Mouse (Mus musculus): ENCODE measurements at regions not wholly inside any gene's neighbourhood (a gene's known extent, or its start where the extent isn't known, plus 50 kb on each side); places are given as distances from the start of the nearest gene placed in this dataset.

DNA sequence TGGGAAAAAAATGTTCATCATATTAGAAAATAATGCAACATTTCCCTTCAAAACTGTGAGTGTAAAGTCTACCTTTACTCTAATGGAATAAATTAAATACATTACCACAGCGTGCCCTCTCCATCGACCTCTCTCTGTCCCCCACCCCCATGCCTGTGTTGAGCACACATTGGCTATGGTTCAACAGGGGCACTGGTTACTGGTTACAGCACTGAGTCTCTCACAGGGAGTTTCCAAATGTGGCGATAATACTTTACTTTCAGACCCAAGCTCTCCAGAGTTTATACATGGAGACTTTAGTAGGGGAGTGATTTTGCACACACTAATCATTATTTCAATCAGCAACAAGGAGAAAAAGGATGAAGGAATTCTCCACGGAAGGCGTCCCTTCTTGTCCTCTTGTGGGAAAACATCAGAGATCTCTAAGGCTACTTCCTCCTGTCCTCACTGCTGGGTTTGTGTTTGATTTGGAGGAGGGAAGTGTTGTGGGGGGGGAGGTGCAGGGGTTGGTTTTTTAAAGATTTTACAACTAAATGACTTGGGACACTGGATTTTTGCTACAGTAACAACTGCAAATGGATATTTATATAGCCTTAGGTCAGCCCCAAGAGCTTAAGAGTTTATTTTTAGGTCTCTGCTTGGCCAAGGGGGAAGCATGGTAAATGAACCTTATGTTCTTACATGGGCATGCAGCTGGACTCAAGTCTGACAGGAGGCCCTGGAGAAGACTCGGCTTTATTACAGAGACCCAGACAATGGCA, 85.6 kb upstream of the 4933415F23Rik start:
- Histone ChIP-seq H3K9ac (replicated peaks; ENCODE audit: low read length) (no peak overlapping the region), H3K27ac (ENCODE audit: low read length) (peak overlapping the region; percentile 82), H3K4me1 (ENCODE audit: insufficient read depth, low read length) (peaks cover 11% of the 10 kb centered on the region; the same call in 1 of the 2 replicates), H3K27me3 (ENCODE audit: insufficient read depth, low read length) (no peaks in the 10 kb centered on the region), H3K36me3 (ENCODE audit: insufficient read depth, low read length) (no peaks in the 10 kb centered on the region), H3K9me3 (ENCODE audit: low read length) (no peaks in the 10 kb centered on the region), H3K4me2 (replicated peaks; ENCODE audit: low read depth, low read length) (peak overlapping the region; percentile 21), H3K4me3 (ENCODE audit: low read length) (no peak overlapping the region)
- WGBS, result 45% methylated on average over 6 of the region's 6 CpGs
- ATAC-seq (ENCODE audit: low FRiP score, low TSS enrichment), result peak; percentile 81

DNA sequence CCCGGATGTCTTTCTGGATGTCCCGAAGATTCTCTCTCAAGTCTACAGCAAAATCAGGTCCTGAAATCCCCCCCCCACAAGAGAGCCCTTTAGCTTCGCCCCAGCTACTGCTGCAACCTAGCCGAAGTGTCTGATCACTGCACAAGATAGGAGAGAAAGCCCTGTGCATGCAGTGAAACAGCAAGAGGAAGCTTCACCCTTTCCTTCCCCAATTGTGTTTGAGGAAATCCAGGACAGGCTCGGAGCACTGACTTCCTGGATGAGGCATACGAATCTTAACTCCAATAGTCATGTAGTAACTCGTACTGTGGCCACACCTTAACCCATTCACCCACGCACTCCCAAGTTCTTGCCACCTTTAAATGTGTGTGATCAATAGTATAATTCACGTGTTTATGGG, 82.7 kb upstream of the 4933415F23Rik start:
- WGBS, result 65% methylated on average over 9 of the region's 9 CpGs
- ATAC-seq (ENCODE audit: low FRiP score, low TSS enrichment), result no peak
- no peaks in the 10 kb centered on the region for H3K9me3 ChIP-seq (ENCODE audit: low read length)
- H3K4me2 ChIP-seq (replicated peaks; ENCODE audit: low read depth, low read length), result no peak overlapping the region
- 0 out of 2 replicates have a peak overlapping the region, but pooled peaks have one; percentile 9 for H3K27ac ChIP-seq (ENCODE audit: low read length)
- peaks cover 11% of the 10 kb centered on the region; the same call in 1 of the 2 replicates for H3K4me1 ChIP-seq (ENCODE audit: insufficient read depth, low read length)
- no peak overlapping the region for H3K4me3 ChIP-seq (ENCODE audit: low read length)
- no peaks in the 10 kb centered on the region for H3K36me3 ChIP-seq (ENCODE audit: insufficient read depth, low read length)
- H3K27me3 ChIP-seq (ENCODE audit: insufficient read depth, low read length), result no peaks in the 10 kb centered on the region
- no peak overlapping the region for H3K9ac ChIP-seq (replicated peaks; ENCODE audit: low read length)

DNA sequence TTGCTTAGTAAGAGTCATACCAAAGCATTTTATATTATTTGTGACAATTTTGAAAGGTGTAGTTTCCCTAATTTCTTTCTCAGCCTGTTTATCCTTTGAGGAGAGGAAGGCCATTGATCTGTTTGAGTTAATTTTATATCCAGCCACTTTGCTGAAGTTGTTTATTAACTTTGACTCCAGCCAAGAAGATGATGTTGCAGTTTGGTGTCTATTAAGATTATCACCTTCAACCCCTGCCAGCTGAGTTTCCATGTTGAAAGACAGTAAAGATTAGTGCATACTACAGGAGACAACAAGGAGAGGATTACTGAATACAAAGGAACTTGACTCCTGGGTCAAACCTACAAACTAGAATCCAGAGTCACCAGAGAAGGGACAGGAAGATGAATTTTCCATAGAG, 80.5 kb upstream of the 4933415F23Rik start:
- Histone ChIP-seq H3K36me3 (ENCODE audit: insufficient read depth, low read length) (no peaks in the 10 kb centered on the region), H3K4me2 (replicated peaks; ENCODE audit: low read depth, low read length) (no peak overlapping the region), H3K27ac (ENCODE audit: low read length) (no peak overlapping the region), H3K4me3 (ENCODE audit: low read length) (no peak overlapping the region), H3K9me3 (ENCODE audit: low read length) (no peaks in the 10 kb centered on the region), H3K27me3 (ENCODE audit: insufficient read depth, low read length) (no peaks in the 10 kb centered on the region), H3K9ac (replicated peaks; ENCODE audit: low read length) (no peak overlapping the region), H3K4me1 (ENCODE audit: insufficient read depth, low read length) (peaks cover 2% of the 10 kb centered on the region; the same call in 1 of the 2 replicates)
- no peak for ATAC-seq (ENCODE audit: low FRiP score, low TSS enrichment)

DNA sequence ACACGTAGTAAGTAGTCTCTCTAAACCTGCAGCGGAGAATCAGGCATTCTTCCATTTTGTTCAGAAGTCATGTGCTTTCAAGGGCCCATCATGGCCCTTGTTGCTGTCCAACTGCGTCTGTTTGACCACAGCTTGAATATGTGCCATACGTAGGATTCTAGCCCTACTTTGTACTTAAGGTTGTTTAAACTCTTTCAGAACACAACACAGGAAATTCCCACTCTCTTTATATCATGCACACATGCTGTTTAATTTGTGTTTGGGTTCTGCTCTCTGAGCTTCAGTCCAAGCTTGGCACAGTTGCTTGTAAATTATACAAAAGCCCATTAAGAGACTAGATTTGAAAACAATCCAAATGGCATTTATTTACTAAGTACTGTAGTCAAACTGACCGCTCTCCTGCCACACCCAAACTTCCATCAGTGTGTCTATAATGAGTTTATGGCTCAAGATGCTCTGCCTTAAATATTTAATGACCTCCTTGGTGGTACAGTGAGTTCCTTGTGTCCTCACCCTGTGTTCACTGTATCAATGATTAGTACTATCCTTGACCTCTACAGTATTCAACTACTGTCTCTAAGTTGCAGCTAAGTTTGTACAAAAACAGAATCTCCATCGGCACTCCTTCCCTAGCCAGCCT, 76.4 kb upstream of the 4933415F23Rik start:
- H3K4me1 ChIP-seq (ENCODE audit: insufficient read depth, low read length), result no peaks in the 10 kb centered on the region; the same call in 1 of the 2 replicates
- no peaks in the 10 kb centered on the region for H3K27me3 ChIP-seq (ENCODE audit: insufficient read depth, low read length)
- no peak overlapping the region for H3K4me3 ChIP-seq (ENCODE audit: low read length)
- no peak overlapping the region for H3K27ac ChIP-seq (ENCODE audit: low read length)
- ATAC-seq (ENCODE audit: low FRiP score, low TSS enrichment), result no peak
- no peak overlapping the region for H3K4me2 ChIP-seq (replicated peaks; ENCODE audit: low read depth, low read length)
- H3K36me3 ChIP-seq (ENCODE audit: insufficient read depth, low read length), result no peaks in the 10 kb centered on the region
- no peak overlapping the region for H3K9ac ChIP-seq (replicated peaks; ENCODE audit: low read length)
- WGBS, result 84% methylated on average over 6 of the region's 6 CpGs
- H3K9me3 ChIP-seq (ENCODE audit: low read length), result no peaks in the 10 kb centered on the region

DNA sequence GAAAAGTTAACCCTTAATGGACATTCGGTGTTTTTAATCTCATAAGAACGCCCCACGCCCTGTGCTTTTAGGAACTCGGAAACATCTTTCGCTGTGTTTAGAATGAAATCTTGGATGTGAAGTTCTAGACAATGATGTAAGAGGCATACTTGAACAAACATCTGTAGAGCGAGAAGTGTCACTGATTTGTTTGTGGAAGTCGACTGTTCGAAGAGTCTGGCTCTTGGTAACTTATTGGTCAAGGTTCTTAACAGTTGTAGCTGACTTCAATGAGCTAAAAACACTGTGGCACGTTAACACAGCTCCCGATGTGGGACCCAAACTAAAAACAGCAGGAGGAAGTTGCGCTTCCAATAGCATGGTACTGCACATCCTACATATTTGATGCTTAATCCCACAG, 72.0 kb upstream of the 4933415F23Rik start:
- Histone ChIP-seq H3K4me2 (replicated peaks; ENCODE audit: low read depth, low read length) (no peak overlapping the region), H3K36me3 (ENCODE audit: insufficient read depth, low read length) (no peaks in the 10 kb centered on the region), H3K9ac (replicated peaks; ENCODE audit: low read length) (no peak overlapping the region), H3K27ac (ENCODE audit: low read length) (no peak overlapping the region), H3K27me3 (ENCODE audit: insufficient read depth, low read length) (no peaks in the 10 kb centered on the region), H3K4me1 (ENCODE audit: insufficient read depth, low read length) (no peaks in the 10 kb centered on the region; the same call in 1 of the 2 replicates), H3K9me3 (ENCODE audit: low read length) (peaks cover 2% of the 10 kb centered on the region; the same call in 1 of the 2 replicates), H3K4me3 (ENCODE audit: low read length) (no peak overlapping the region)
- no peak for ATAC-seq (ENCODE audit: low FRiP score, low TSS enrichment)
- WGBS, result 74% methylated on average over 11 of the region's 11 CpGs

DNA sequence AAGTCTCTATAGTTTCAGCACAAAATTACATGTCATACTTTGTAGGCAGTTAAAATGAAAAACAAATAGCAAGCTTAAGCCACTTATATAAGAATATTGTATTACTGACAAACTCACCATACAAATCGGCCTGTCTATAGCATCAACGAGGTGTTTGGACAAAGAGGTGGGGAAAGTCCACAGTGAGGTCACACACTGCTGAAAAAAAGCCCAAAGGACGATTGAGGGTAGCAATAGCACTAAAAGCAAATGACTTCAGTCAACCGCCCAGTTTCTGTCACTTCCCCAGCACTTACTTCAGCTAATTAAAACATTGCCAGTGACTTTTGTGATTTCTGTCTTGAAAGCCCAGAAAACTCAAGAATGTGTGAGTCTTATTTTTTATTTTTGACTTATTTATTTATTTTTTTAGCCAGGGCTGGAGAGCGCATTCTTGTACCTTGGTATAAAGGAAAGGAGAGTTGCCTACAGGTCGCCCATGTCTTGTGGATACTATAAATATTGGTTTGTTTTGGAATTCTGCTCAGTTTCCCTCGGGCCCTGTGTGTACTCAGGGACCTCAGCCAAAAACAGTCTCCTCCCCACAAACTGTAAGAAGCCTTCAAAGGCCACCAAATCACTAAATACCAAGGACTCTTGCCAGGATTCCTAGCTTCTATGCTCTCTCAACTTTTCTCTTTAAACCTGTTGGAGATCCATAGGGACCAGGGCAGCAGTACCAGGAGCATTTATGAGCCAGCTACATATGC, 71.2 kb upstream of the 4933415F23Rik start:
- Histone ChIP-seq H3K4me2 (replicated peaks; ENCODE audit: low read depth, low read length) (no peak overlapping the region), H3K4me3 (ENCODE audit: low read length) (no peak overlapping the region), H3K9me3 (ENCODE audit: low read length) (peaks cover 5% of the 10 kb centered on the region; the same call in 1 of the 2 replicates), H3K27me3 (ENCODE audit: insufficient read depth, low read length) (no peaks in the 10 kb centered on the region), H3K36me3 (ENCODE audit: insufficient read depth, low read length) (no peaks in the 10 kb centered on the region), H3K9ac (replicated peaks; ENCODE audit: low read length) (no peak overlapping the region), H3K27ac (ENCODE audit: low read length) (0 out of 2 replicates have a peak overlapping the region, but pooled peaks have one; percentile 16), H3K4me1 (ENCODE audit: insufficient read depth, low read length) (no peaks in the 10 kb centered on the region; the same call in 1 of the 2 replicates)
- 37% methylated on average over 7 of the region's 7 CpGs for WGBS
- peak; percentile 74; the same call in 1 of the 2 replicates for ATAC-seq (ENCODE audit: low FRiP score, low TSS enrichment)

DNA sequence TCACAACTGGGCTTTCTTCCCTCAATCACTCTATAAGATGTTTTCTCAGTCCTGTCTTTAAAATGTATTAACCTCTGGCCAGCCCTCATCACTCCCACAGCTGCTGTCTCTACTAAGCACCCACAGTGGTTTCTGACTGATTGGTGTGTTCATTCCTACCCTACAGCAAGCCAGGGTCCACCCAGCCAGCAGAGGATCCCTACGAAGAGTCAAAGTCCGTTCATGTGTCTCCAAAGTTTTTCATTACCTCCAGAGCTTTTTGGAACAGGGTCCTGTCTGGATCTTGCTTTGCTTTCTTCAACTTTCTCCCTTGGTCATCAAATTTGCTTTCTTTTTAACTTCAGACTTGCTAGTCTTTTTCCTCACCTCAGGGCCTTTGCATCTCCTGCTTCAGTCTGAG, 69.3 kb upstream of the 4933415F23Rik start:
- Histone ChIP-seq H3K27me3 (ENCODE audit: insufficient read depth, low read length) (no peaks in the 10 kb centered on the region), H3K27ac (ENCODE audit: low read length) (no peak overlapping the region), H3K9ac (replicated peaks; ENCODE audit: low read length) (no peak overlapping the region), H3K9me3 (ENCODE audit: low read length) (peaks cover 5% of the 10 kb centered on the region; the same call in 1 of the 2 replicates), H3K4me3 (ENCODE audit: low read length) (no peak overlapping the region), H3K4me1 (ENCODE audit: insufficient read depth, low read length) (no peaks in the 10 kb centered on the region; the same call in 1 of the 2 replicates), H3K4me2 (replicated peaks; ENCODE audit: low read depth, low read length) (no peak overlapping the region), H3K36me3 (ENCODE audit: insufficient read depth, low read length) (no peaks in the 10 kb centered on the region)
- WGBS, result 80% methylated on average over 2 of the region's 2 CpGs
- ATAC-seq (ENCODE audit: low FRiP score, low TSS enrichment), result no peak

DNA sequence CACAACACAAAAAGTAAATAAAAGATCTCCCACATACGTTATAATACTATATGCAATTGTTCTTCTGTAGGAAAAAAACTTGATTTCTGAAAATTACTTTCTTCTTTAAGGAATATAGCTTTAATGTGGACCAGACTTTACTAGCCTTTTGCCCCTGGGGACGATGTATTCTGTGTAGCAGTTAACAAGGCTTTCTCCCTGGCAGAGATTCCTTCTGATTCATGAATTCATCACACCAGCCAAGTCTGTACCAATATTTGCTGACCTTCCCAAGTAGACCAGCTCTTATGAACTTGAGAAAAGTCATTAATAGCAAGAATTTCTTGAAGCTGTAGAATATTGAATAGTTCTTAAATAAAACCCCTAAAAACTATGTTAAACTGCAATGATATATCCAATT, 68.7 kb upstream of the 4933415F23Rik start:
- no peak overlapping the region for H3K27ac ChIP-seq (ENCODE audit: low read length)
- H3K4me2 ChIP-seq (replicated peaks; ENCODE audit: low read depth, low read length), result no peak overlapping the region
- no peak for ATAC-seq (ENCODE audit: low FRiP score, low TSS enrichment)
- H3K4me1 ChIP-seq (ENCODE audit: insufficient read depth, low read length), result no peaks in the 10 kb centered on the region; the same call in 1 of the 2 replicates
- H3K27me3 ChIP-seq (ENCODE audit: insufficient read depth, low read length), result no peaks in the 10 kb centered on the region
- peaks cover 5% of the 10 kb centered on the region; the same call in 1 of the 2 replicates for H3K9me3 ChIP-seq (ENCODE audit: low read length)
- H3K36me3 ChIP-seq (ENCODE audit: insufficient read depth, low read length), result no peaks in the 10 kb centered on the region
- 84% methylated on average over 2 of the region's 2 CpGs for WGBS
- no peak overlapping the region for H3K4me3 ChIP-seq (ENCODE audit: low read length)
- no peak overlapping the region for H3K9ac ChIP-seq (replicated peaks; ENCODE audit: low read length)

DNA sequence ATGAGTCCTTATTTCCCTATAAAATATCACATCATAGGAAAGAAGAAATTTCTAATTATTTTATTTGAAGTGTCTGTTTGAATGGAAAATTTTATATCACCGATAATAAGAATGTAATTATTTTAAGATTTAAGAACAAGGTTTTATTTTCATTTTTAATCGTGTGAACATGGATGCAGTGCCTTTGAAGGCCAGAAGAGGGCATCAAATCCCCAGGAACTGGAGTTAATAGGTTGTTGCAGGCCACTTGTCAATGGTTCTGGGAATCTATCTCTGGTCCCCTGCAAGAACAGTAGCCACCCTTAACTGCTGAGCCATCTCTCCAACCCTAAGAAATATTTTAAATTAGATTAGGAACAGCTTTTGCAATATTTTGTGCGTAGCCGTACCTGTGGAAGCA, 66.5 kb upstream of the 4933415F23Rik start:
- H3K27ac ChIP-seq (ENCODE audit: low read length), result no peak overlapping the region
- H3K4me2 ChIP-seq (replicated peaks; ENCODE audit: low read depth, low read length), result no peak overlapping the region
- no peaks in the 10 kb centered on the region for H3K36me3 ChIP-seq (ENCODE audit: insufficient read depth, low read length)
- H3K9me3 ChIP-seq (ENCODE audit: low read length), result peaks cover 5% of the 10 kb centered on the region; the same call in 1 of the 2 replicates
- no peaks in the 10 kb centered on the region for H3K27me3 ChIP-seq (ENCODE audit: insufficient read depth, low read length)
- no peak for ATAC-seq (ENCODE audit: low FRiP score, low TSS enrichment)
- 93% methylated on average over 4 of the region's 4 CpGs for WGBS
- no peak overlapping the region for H3K9ac ChIP-seq (replicated peaks; ENCODE audit: low read length)
- no peak overlapping the region for H3K4me3 ChIP-seq (ENCODE audit: low read length)
- H3K4me1 ChIP-seq (ENCODE audit: insufficient read depth, low read length), result no peaks in the 10 kb centered on the region

Data from kidney, embryonic 16.5 days (tissue).